ENCODE assay signal across 14 mouse cellular contexts in genomic region chr6:31231821-31232220, GRCm38 (mm10).
DNase-seq lines count a peak whose midpoint lies in the region; ATAC-seq lines count a peak whose summit lies in the region.
"Had no signal": no experiment of that assay in that cellular context is flagged by ENCODE, and none has a peak within 500 bp of the region (broad histone marks: within the 10 kb centered on the region; RNA-seq: fewer than 3 reads in every experiment).

No protein-coding gene starts in this region.

- intact Hi-C loops in heart, postnatal 25 days (cut with DNase I), result no loop called here

- DNase-seq in cerebellum, adult 8-10 months, result no peak
- DNase-seq in heart, adult 11 months, result peak; percentile 64
- DNase-seq in heart, postnatal 25 days (ENCODE audit: low spot score), result no peak
- DNase-seq in adrenal gland, postnatal 10 days, result peak; percentile 49
- peak; percentile 47 for DNase-seq in brain, adult 2 months (ENCODE audit: low read depth, low spot score)
- DNase-seq in kidney, adult 18-20 months, result no peak
- no peak for DNase-seq in thymus, postnatal 14 days
- DNase-seq: forebrain, postnatal 0 days; gastrocnemius, postnatal 36 days; kidney, postnatal 36 days; thymus, postnatal 36 days had no signal

- ATAC-seq in cerebellum, adult (ENCODE audit: insufficient number of reproducible peaks, low FRiP score, low TSS enrichment), result 0 out of 2 replicates have a peak, but pooled peaks have one; percentile 31
- ATAC-seq: CD4-positive, CD25-positive, alpha-beta regulatory T cell, adult 4 months; forebrain, postnatal 0 days; intestine, embryonic 16.5 days had no signal

Comparison
In these comparisons a context has a peak if more than half of its experiments do, and no peak if none do; other contexts are left out.
1. DNase-seq: peak in heart, adult 11 months (single experiment), adrenal gland, postnatal 10 days (single experiment) and brain, adult 2 months (single experiment); none in cerebellum, adult 8-10 months (single experiment), heart, postnatal 25 days (single experiment), kidney, adult 18-20 months (single experiment) and thymus, postnatal 14 days (single experiment).